Mouse (Mus musculus) midbrain, embryonic 14.5 days (tissue): ENCODE results near the gene Ryr1. TPM values are rescaled to one million over a fixed set of nuclear protein-coding genes. Genes with fewer than 3 reads are reported as not detected.

Source experiments
- ATAC-seq: fragments of 200-750 bp; cut with Nextera tagmentation; 2 replicates; pipeline ENCODE4 v1.8.0; 2017; ENCODE audit warnings: moderate number of reproducible peaks, moderate library complexity; ENCODE audit not compliant: low FRiP score, low TSS enrichment
- DNase-seq: peaks from one replicate; pipeline ENCODE4 v3.0.0-alpha.2; 2015
- H3K27ac ChIP-seq: fragments of 300-500 bp; sonication (generic); replicated peaks from 2 replicates; pipeline ENCODE4 v1.5.1; 2014; ENCODE audit warnings: mild to moderate bottlenecking, low read depth, low read length, moderate library complexity
- H3K27me3 ChIP-seq: fragments of 300-500 bp; sonication (generic); 2 replicates; pipeline ENCODE4 v1.6.1; 2014; ENCODE audit warnings: low read length, control low read depth, mixed read lengths; ENCODE audit not compliant: control insufficient read depth, insufficient read depth
- H3K36me3 ChIP-seq: fragments of 300-500 bp; sonication (generic); 2 replicates; pipeline ENCODE4 v1.6.1; 2014; ENCODE audit warnings: low read length, control low read depth; ENCODE audit not compliant: control insufficient read depth, insufficient read depth
- H3K4me1 ChIP-seq: fragments of 300-500 bp; sonication (generic); 2 replicates; pipeline ENCODE4 v1.6.1; 2014; ENCODE audit warnings: mild to moderate bottlenecking, antibody characterized with exemption, low read length, control low read depth; ENCODE audit not compliant: control insufficient read depth, insufficient read depth
- H3K4me2 ChIP-seq: fragments of 300-500 bp; sonication (generic); 2 replicates; pipeline ENCODE4 v1.6.1; 2014; ENCODE audit warnings: mild to moderate bottlenecking, low read length, moderate library complexity
- H3K4me3 ChIP-seq: fragments of 300-500 bp; sonication (generic); replicated peaks from 2 replicates; pipeline ENCODE4 v1.5.1; 2014; ENCODE audit warnings: low read depth, low read length
- H3K9ac ChIP-seq: fragments of 300-500 bp; sonication (generic); replicated peaks from 2 replicates; pipeline ENCODE4 v1.6.1; 2014; ENCODE audit warnings: mild to moderate bottlenecking, low read length, moderate library complexity
- H3K9me3 ChIP-seq: fragments of 300-500 bp; sonication (generic); 2 replicates; pipeline ENCODE4 v1.6.1; 2016; ENCODE audit warnings: low read length, control low read depth, mixed read lengths; ENCODE audit not compliant: control insufficient read depth
- WGBS: fragments of 180-500 bp; shearing (Covaris S2); extraction: QIAGEN DNeasy Blood & Tissue Kit; methylation state at CpG from one replicate; pipeline ENCODE4 v1.1.7; 2014; 5-methylcytosine and 5-hydroxymethylcytosine counted together
- polyA plus RNA-seq: library from polyadenylated mRNA; unstranded; fragments of >200 nt; fragmentation: Nextera tagmentation; extraction: Ambion mirVana; gene quantifications from 2 replicates; pipeline ENCODE4 v1.2.1, GENCODE M21; 2014

Ryr1 gene
- polyA plus RNA-seq, 1 experiment from 2014 or later: 5.2 TPM

- Histone ChIP-seq H3K27me3 (no peaks in the 10 kb centered on the region), H3K9me3 (no peaks in the 10 kb centered on the region), H3K36me3 (no peaks in the 10 kb centered on the region), H3K4me3 (no peak overlapping the region), H3K9ac (no peak overlapping the region), H3K27ac (no peak overlapping the region), H3K4me2 (no peak overlapping the region), H3K4me1 (no peaks in the 10 kb centered on the region)
- ATAC-seq: no peak
- no peak for DNase-seq
- WGBS: 73% methylated on average over 4 of the region's 4 CpGs
Observed at GRCm38 (mm10) chr7:29026811-29027210, 98.2 kb downstream of the Ryr1 start.

GRCm38 (mm10) chr7:29026195-29026594 is 98.8 kb downstream of the Ryr1 start:
- WGBS: 87% methylated on average over 5 of the region's 5 CpGs
- no peak for ATAC-seq
- Histone ChIP-seq H3K36me3 (no peaks in the 10 kb centered on the region), H3K27me3 (no peaks in the 10 kb centered on the region), H3K4me2 (no peak overlapping the region), H3K4me3 (no peak overlapping the region), H3K4me1 (no peaks in the 10 kb centered on the region), H3K27ac (no peak overlapping the region), H3K9ac (no peak overlapping the region), H3K9me3 (no peaks in the 10 kb centered on the region)
- DNase-seq: no peak

- Histone ChIP-seq H3K27ac (no peak overlapping the region), H3K4me3 (no peak overlapping the region), H3K4me1 (no peaks in the 10 kb centered on the region), H3K36me3 (no peaks in the 10 kb centered on the region), H3K27me3 (peaks cover 6% of the 10 kb centered on the region; the same call in 1 of the 2 replicates), H3K9ac (no peak overlapping the region), H3K9me3 (no peaks in the 10 kb centered on the region), H3K4me2 (no peak overlapping the region)
- 85% methylated on average over 7 of the region's 7 CpGs for WGBS
- DNase-seq (no peak), ATAC-seq (no peak)
Observed at GRCm38 (mm10) chr7:29025566-29025965, 99.4 kb downstream of the Ryr1 start.

- WGBS: 91% methylated on average over 8 of the region's 8 CpGs
- H3K9ac ChIP-seq: no peak overlapping the region
- H3K27ac ChIP-seq: no peak overlapping the region
- DNase-seq: no peak
- no peaks in the 10 kb centered on the region for H3K9me3 ChIP-seq
- H3K27me3 ChIP-seq: peaks cover 26% of the 10 kb centered on the region
- no peak overlapping the region for H3K4me2 ChIP-seq
- no peak overlapping the region for H3K4me3 ChIP-seq
- H3K36me3 ChIP-seq: no peaks in the 10 kb centered on the region
- H3K4me1 ChIP-seq: no peaks in the 10 kb centered on the region
- ATAC-seq: no peak
Observed at GRCm38 (mm10) chr7:29023514-29023913, 101.5 kb downstream of the Ryr1 start.

GRCm38 (mm10) chr7:29022479-29022878 is 102.5 kb downstream of the Ryr1 start:
- Histone ChIP-seq H3K27me3 (peaks cover 35% of the 10 kb centered on the region), H3K4me2 (no peak overlapping the region), H3K27ac (no peak overlapping the region), H3K9me3 (no peaks in the 10 kb centered on the region), H3K4me1 (no peaks in the 10 kb centered on the region), H3K9ac (no peak overlapping the region), H3K36me3 (no peaks in the 10 kb centered on the region), H3K4me3 (no peak overlapping the region)
- no peak for DNase-seq
- 91% methylated on average over 8 of the region's 8 CpGs for WGBS
- ATAC-seq: no peak

GRCm38 (mm10) chr7:29019447-29020220 is 105.3 kb downstream of the Ryr1 start:
- WGBS: 2% methylated on average over 82 of the region's 88 CpGs
- no peak for ATAC-seq
- H3K4me3 ChIP-seq: peak overlapping the region; percentile 35

GRCm38 (mm10) chr7:29017222-29017621 is 107.8 kb downstream of the Ryr1 start:
- H3K4me3 ChIP-seq: no peak overlapping the region
- DNase-seq (no peak), ATAC-seq (no peak)
- no peaks in the 10 kb centered on the region for H3K36me3 ChIP-seq
- H3K27ac ChIP-seq: no peak overlapping the region
- H3K9ac ChIP-seq: no peak overlapping the region
- no peaks in the 10 kb centered on the region for H3K4me1 ChIP-seq
- H3K27me3 ChIP-seq: peaks cover 35% of the 10 kb centered on the region
- H3K9me3 ChIP-seq: 0 out of 2 replicates have a peak, but pooled peaks cover 2% of the 10 kb centered on the region
- no peak overlapping the region for H3K4me2 ChIP-seq
- WGBS: 82% methylated on average over 7 of the region's 7 CpGs

More at GRCm38 (mm10) chr7:29019447-29020220, 105.3 kb downstream of the Ryr1 start:
- Histone ChIP-seq H3K9me3 (0 out of 2 replicates have a peak, but pooled peaks cover 2% of the 10 kb centered on the region), H3K36me3 (no peaks in the 10 kb centered on the region), H3K27ac (no peak overlapping the region), H3K4me2 (peak overlapping the region; percentile 63), H3K4me1 (no peaks in the 10 kb centered on the region), H3K9ac (peak overlapping the region; percentile 37; the same call in 1 of the 2 replicates), H3K27me3 (peaks cover 35% of the 10 kb centered on the region)
- peak; percentile 50 for DNase-seq

GRCm38 (mm10) chr7:29016440-29016839 is 108.5 kb downstream of the Ryr1 start:
- no peak for ATAC-seq
- Histone ChIP-seq H3K36me3 (no peaks in the 10 kb centered on the region), H3K27me3 (peaks cover 35% of the 10 kb centered on the region), H3K4me2 (no peak overlapping the region), H3K4me3 (no peak overlapping the region), H3K9me3 (0 out of 2 replicates have a peak, but pooled peaks cover 2% of the 10 kb centered on the region), H3K4me1 (no peaks in the 10 kb centered on the region), H3K27ac (no peak overlapping the region), H3K9ac (no peak overlapping the region)
- no peak for DNase-seq
- 81% methylated on average over 7 of the region's 7 CpGs for WGBS

- ATAC-seq: no peak
Observed at GRCm38 (mm10) chr7:29014984-29015383, 110.0 kb downstream of the Ryr1 start.

More at GRCm38 (mm10) chr7:29014984-29015383, 110.0 kb downstream of the Ryr1 start:
- 0 out of 2 replicates have a peak, but pooled peaks cover 2% of the 10 kb centered on the region for H3K9me3 ChIP-seq
- no peak overlapping the region for H3K9ac ChIP-seq
- H3K4me3 ChIP-seq: no peak overlapping the region
- H3K27me3 ChIP-seq: peaks cover 24% of the 10 kb centered on the region
- DNase-seq: no peak
- H3K4me2 ChIP-seq: no peak overlapping the region
- 100% methylated on average over 1 of the region's 1 CpGs for WGBS
- H3K36me3 ChIP-seq: no peaks in the 10 kb centered on the region
- H3K27ac ChIP-seq: no peak overlapping the region
- H3K4me1 ChIP-seq: no peaks in the 10 kb centered on the region
